ENCODE assay signal across 18 mouse cellular contexts in the genomic region with DNA sequence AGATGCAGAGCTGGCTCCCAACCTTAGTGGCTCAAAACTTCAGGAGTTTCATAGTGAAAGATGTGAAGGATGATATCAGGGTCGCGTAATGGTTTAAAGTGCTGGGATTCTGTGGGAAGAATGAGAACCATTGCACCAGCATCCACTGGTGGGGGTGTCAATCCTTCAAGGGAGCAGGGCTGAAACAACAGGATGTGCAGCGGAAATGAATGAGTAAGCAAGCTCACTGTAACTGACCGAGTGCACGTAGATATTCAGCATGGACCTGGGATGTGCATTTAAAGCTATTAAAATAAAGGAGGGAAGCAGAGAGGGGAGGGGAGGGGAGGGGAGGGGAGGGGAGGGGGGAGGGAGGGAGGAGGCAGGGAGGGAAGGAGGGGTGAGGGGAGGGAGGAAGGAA.
"Had no signal": no experiment of that assay in that cellular context is flagged by ENCODE, and none has a peak within 500 bp of the region (broad histone marks: within the 10 kb centered on the region; RNA-seq: fewer than 3 reads in every experiment).

No protein-coding gene starts in this region.

- H3K36me3 ChIP-seq: midbrain, embryonic 10.5 days; midbrain, embryonic 12.5 days; neural tube, embryonic 13.5 days; neural tube, embryonic 15.5 days had no signal

- H3K4me1 ChIP-seq: neural tube, embryonic 15.5 days had no signal

- H3K27me3 ChIP-seq: liver, embryonic 12.5 days; midbrain, embryonic 12.5 days; neural tube, embryonic 13.5 days; neural tube, embryonic 15.5 days had no signal

- H3K4me2 ChIP-seq: liver, embryonic 12.5 days; lung, embryonic 14.5 days; midbrain, embryonic 12.5 days; neural tube, embryonic 13.5 days; neural tube, embryonic 15.5 days had no signal

- DNase-seq: lung, embryonic 14.5 days; midbrain, embryonic 14.5 days; retina, postnatal 1 day; right cerebral cortex, adult 18-20 months; right cerebral cortex, postnatal 25 days; right cerebral cortex, postnatal 4 days; spleen, adult 18-20 months; thymus, adult 18-20 months; thymus, postnatal 14 days; thymus, postnatal 36 days had no signal

- H3K4me3 ChIP-seq: liver, embryonic 12.5 days; midbrain, embryonic 10.5 days; midbrain, embryonic 12.5 days; myocyte; neural tube, embryonic 13.5 days; neural tube, embryonic 15.5 days had no signal

- H3K9me3 ChIP-seq: liver, embryonic 12.5 days; midbrain, embryonic 10.5 days; midbrain, embryonic 12.5 days; neural tube, embryonic 13.5 days; neural tube, embryonic 15.5 days had no signal

- ATAC-seq: liver, embryonic 12.5 days; midbrain, embryonic 16.5 days had no signal

- H3K27ac ChIP-seq: liver, embryonic 12.5 days; liver, embryonic 14.5 days; midbrain, embryonic 12.5 days; neural tube, embryonic 13.5 days; neural tube, embryonic 15.5 days had no signal

- H3K9ac ChIP-seq: liver, embryonic 12.5 days; liver, embryonic 14.5 days; lung, embryonic 14.5 days; midbrain, embryonic 12.5 days; neural tube, embryonic 13.5 days; neural tube, embryonic 15.5 days had no signal
